Mouse (Mus musculus) olfactory bulb, adult 2 months (tissue): ENCODE results near the gene Entpd1. TPM values are rescaled to one million over a fixed set of nuclear protein-coding genes. Genes with fewer than 3 reads are reported as not detected.

Experiments
- H3K27ac ChIP-seq: fragments of 200-500 bp; 2 replicates; pipeline ENCODE4 v1.5.1; 2012; ENCODE audit warnings: low read depth, low read length; ENCODE audit not compliant: insufficient read depth
- H3K4me1 ChIP-seq: fragments of 200-500 bp; 2 replicates; pipeline ENCODE4 v1.6.1; 2012; ENCODE audit warnings: low read length; ENCODE audit not compliant: control insufficient read depth, insufficient read depth
- H3K4me3 ChIP-seq: fragments of 200-500 bp; 2 replicates; pipeline ENCODE4 v1.5.1; 2012; ENCODE audit warnings: mild to moderate bottlenecking, low read depth, low read length, moderate library complexity; ENCODE audit not compliant: insufficient read depth
- CTCF ChIP-seq: fragments of 200-500 bp; IDR thresholded peaks from 2 replicates; pipeline ENCODE4 v1.5.1; 2012; ENCODE audit warnings: low read depth, mild to moderate bottlenecking, low read length, moderate library complexity; ENCODE audit not compliant: insufficient read depth
- POLR2A ChIP-seq: fragments of 200-500 bp; IDR thresholded peaks from 2 replicates; pipeline ENCODE4 v1.6.1; 2012; ENCODE audit warnings: mild to moderate bottlenecking, low read depth, low read length, moderate library complexity; ENCODE audit not compliant: insufficient read depth
- WGBS: fragments of 180-500 bp; shearing (Covaris S2); methylation state at CpG from one replicate; pipeline ENCODE4 v1.1.7; 2018; 5-methylcytosine and 5-hydroxymethylcytosine counted together
- polyA plus RNA-seq: library from polyadenylated mRNA; stranded (reverse); fragments of >200 nt; gene quantifications from 2 replicates; pipeline ENCODE4 v1.2.4, GENCODE M21; 2012; ENCODE audit warnings: low replicate concordance; ENCODE audit not compliant: missing spikeins, insufficient read depth, insufficient read length

The Entpd1 gene
- polyA plus RNA-seq, 1 experiment, result not detected

GRCm38 (mm10) chr19:40788004-40788714, 176.0 kb downstream of the Entpd1 start:
- H3K4me1 ChIP-seq, result no peaks in the 10 kb centered on the region
- WGBS, result 73% methylated on average over 15 of the region's 15 CpGs
- no peak overlapping the region for H3K27ac ChIP-seq
- no peak for TF ChIP-seq POLR2A
- no peak for TF ChIP-seq CTCF
- H3K4me3 ChIP-seq, result no peak overlapping the region

GRCm38 (mm10) chr19:40788715-40789084, 176.5 kb downstream of the Entpd1 start:
- Histone ChIP-seq H3K27ac (no peak overlapping the region), H3K4me3 (no peak overlapping the region), H3K4me1 (no peaks in the 10 kb centered on the region)
- WGBS, result 68% methylated on average over 2 of the region's 2 CpGs
- TF ChIP-seq CTCF (no peak), POLR2A (no peak)

Other genes starting within 250 kb of the Entpd1 start
- not detected in 2 replicates for gene Sorbs1, start 98.6 kb upstream of the Entpd1 start, polyA plus RNA-seq
- not detected in 2 replicates for gene Aldh18a1, start 23.9 kb upstream of the Entpd1 start, polyA plus RNA-seq
- not detected in 2 replicates for gene Tctn3, start 133 bp upstream of the Entpd1 start, polyA plus RNA-seq
- gene Cc2d2b, start 136.4 kb downstream of the Entpd1 start, polyA plus RNA-seq, result not detected in 2 replicates
- not detected in 2 replicates for gene Ccnj, start 218.9 kb downstream of the Entpd1 start, polyA plus RNA-seq